Mouse (Mus musculus): ENCODE data around the gene Nrgn.

Gene Nrgn

GRCm38 (mm10) chr9:37552536-37553293, at the start of gene Nrgn:
Gene Nrgn (minus strand): TSS chr9:37552904.
- in situ Hi-C loops (cut with MboI, MseI), result no loop called here

DNA sequence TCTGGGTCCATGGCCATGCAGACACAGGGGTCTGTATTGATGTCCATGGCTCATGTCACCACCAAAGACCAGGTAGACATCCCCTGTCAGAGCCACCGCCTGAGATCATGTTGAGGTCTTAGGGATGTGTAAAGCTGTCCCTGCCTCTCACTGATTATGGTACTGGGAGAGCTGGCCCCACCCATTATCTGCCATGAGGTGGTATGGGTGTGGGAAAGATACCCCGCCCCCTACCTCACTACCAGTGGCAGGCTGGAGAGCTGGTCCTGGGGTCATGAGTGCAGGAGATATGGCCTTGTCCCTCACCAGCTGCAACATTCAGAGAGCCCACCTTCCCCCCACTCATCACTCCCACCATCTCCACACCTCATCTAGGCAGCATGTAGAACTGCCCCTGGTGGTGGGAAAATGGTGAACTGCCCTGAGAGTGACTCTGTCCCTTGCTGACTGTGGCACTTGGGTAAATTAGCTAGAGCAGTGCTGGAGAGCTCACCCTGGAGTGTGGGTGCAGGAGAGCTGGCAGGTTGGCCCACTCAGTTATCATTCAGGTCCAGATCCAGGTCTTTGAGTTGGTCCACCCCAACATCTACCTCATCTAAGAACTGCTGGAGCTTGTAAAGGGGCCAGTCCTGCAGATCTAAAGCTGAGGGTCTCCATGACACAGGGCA, 48.0 kb upstream of the Nrgn start:
- in situ Hi-C loops (cut with MboI, MseI), result no loop called here

GRCm38 (mm10) chr9:37598637-37599036, 45.9 kb upstream of the Nrgn start:
- in situ Hi-C loops (cut with MboI, MseI), result no loop called here

- in situ Hi-C loops (cut with MboI, MseI), result no loop called here
These were observed 42.9 kb upstream of the Nrgn start for GRCm38 (mm10) chr9:37595570-37595969.

DNA sequence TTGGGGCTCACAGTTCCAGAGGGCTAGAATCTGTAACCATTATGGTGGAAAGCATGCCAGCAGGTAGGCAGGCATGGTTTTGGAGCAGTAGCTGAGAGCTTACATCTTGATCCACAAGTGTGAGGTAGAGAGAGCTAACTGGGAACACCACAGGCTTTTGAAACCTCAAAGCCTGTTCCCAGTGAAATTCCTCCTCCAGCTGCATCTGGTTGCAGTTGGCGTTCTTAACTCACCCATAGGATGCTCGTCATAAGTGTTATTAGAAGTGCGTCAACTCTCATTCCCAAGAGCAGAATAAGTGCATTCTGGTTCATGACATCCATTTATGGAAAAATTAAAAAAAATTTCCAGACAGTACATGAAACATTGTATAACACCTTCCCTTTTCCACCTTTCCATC, 41.0 kb upstream of the Nrgn start:
- in situ Hi-C loops (cut with MboI, MseI), result no loop called here

DNA sequence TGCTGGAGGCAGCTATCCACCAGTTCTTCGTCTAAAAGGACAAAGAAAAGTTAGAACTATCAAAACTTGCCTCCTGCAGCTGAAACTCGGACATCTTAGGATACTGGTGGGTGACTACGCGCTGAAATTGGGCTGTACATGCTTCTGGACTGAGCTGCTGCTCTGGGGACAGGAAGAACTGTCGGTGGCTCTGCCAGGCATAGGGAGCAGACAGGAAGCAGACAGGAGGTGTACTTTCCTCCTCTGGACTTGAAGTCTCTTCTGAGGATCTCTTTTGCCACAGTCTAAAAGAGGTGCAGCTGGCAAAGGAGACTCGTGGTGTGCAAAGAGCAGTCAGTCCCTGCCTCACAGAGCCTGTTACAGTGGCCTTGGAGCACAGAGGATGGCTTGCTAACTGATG, 39.9 kb upstream of the Nrgn start:
- in situ Hi-C loops (cut with MboI, MseI), result no loop called here

GRCm38 (mm10) chr9:37592025-37592424, 39.3 kb upstream of the Nrgn start:
- in situ Hi-C loops (cut with MboI, MseI), result no loop called here

DNA sequence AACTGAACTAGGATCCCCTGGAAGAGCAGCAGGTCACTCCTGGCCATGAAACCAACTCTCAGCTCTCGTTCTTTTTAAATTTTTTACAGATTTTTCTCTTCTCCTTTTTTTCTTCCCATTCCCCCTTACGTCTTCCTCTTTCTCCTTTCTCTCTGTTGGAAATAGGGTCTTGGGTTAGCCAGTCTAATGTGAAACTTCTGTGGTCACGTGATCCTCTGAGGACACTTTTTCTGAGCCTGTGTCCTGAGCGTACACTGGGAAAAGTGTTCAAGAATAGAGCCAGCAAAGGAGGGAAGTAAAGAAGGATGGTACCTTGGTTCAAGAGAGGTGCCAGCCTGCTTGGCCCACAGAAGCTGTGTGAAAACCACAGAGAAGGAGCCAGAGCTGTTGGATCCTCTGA, 37.7 kb upstream of the Nrgn start:
- in situ Hi-C loops (cut with MboI, MseI), result no loop called here

DNA sequence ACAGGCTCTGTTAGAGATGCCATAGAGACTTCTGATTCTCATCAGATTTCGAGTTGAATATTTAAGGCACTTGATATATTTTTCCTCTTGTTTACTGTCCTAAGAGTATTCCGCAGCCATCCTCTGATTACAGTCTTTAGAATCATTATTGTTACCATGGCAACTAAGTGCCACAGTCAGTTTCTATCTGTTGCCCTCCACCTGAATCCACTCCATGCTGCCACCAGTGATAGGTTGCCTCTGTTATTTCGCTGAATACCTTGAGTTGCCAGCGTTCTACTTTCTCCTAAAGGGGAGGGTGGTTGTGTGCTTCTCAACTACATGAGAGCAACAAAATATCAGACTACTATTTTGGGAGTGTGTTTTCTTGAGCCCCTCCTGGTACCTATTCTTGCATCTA, 34.0 kb upstream of the Nrgn start:
- in situ Hi-C loops (cut with MboI, MseI), result no loop called here

DNA sequence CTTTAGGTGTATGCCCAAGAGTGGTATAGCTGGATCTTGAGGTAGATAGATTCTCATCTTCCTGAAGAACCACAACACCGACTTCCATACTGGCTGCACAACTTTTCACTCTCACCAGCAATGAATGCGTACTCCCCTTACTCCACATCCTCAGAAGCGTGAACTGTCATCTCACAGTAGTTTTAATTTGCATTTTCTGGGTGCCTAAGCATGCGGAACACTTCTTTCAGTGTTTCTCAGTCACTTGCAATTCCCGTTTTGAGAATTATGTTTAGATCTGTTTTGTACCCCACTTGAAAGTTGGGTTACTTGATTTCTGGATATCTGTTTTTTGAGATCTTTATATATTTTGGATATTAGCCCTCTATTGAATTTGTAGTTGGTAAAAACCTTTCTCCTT, 30.9 kb upstream of the Nrgn start:
- in situ Hi-C loops (cut with MboI, MseI), result no loop called here

DNA sequence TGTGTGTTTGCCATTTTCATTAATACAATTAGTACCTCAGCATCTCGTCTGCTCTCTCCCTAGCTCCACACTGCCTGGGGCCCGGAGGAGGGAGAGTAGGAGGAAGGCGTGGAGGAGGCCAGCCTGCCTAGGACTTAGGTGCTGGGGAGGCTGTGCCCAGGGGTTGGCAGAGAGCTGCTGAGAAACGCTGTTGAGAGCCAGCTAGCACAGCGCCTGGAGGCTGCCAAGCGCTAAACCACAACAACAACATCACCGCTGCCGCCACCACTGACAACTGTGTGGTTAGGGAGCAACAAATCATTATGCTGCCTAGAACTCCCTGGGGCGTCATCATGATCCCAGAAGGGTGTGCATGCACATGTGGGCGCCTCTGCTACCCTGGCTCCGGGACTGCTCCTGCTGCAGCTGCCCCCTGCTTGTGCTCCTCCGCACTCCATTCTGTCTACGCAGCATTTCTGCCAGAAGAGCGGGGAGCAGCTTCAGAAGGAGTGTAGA, 23.8 kb upstream of the Nrgn start:
- in situ Hi-C loops (cut with MboI, MseI), result no loop called here

DNA sequence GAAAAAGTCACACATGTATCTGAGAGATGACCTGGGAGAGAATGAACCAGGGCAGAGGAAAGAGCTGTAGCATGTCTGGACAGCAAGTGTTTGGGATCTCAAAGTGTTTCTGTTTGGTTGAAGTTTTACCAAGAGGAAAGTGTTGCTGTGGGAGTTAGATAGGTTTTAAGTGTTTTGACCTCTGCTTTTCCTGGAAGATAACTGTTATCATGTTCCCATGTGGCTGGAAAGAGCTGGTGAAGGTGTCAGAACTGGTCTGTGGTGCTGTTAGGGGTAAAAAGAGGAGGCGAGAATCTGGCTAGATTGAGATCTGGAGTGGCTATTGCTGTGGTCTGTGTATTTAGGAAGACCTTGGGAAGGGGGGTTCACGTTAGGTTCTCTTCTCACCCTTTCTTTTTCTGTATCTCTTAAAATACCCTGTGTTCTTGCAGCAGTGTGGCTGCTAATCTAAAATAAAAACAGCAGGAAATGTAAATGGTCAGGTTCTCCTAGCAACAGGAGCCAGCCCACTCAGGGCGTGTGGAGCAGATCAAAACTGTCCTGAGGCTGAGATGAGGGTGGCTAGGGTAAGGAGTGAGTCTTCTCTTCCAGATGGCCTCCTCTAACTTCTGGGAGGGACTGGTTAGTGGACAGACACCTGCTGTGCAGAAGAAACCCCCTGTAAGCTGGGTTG, 19.6 kb upstream of the Nrgn start:
- in situ Hi-C loops (cut with MboI, MseI), result no loop called here

GRCm38 (mm10) chr9:37569231-37569835, 16.6 kb upstream of the Nrgn start:
- in situ Hi-C loops (cut with MboI, MseI), result no loop called here

DNA sequence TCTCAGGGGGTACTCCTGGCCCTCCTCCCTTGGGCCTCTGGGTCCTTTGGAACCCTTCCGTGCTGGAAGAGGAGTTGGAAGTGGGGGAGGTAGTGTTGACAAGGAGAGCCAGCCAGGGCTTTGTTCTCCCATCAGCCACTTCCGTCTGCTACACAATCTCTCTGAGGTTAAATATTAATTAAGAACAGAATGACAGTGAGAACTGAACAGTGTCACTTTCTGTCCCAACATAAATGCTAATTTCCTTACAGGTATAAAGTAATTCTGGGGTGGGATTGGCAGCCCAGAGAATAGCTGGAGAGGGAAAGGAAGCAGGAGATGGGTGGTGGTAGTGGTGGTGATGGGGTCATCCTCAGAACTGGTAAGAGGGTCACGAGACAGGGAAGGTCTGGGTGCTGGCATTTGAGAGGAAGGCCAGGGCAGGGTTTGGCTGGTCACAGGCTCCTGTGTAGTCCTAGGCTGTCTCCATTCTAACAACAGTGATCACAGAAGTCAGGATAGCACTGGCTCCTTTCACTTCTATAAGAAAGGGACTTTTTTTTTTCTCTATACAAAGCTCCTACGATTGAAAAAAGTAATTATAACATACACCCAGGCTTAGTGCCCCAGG, 16.0 kb upstream of the Nrgn start:
- in situ Hi-C loops (cut with MboI, MseI), result no loop called here

- in situ Hi-C loops (cut with MboI, MseI), result no loop called here
These were observed 15.3 kb upstream of the Nrgn start for GRCm38 (mm10) chr9:37567892-37568604.

DNA sequence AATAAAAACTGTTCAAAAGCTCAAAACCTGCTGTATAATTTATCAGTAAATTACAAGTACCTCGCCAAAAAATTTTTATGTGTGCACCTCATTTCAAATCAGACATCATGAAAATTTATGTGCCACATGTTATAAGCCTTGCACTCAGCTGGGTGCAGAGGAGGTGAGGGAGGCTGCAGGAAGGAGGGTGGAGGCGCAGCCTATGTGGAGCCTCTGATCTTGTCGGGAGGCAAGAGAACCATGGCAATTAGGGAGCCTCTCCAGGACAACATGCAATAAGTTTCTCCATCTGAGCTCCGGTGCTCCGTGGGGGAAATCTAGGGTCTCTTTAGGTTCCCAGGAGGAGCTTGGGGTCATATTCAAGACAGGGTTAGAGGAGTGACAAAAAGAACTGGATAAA, 14.8 kb upstream of the Nrgn start:
- in situ Hi-C loops (cut with MboI, MseI), result no loop called here

DNA sequence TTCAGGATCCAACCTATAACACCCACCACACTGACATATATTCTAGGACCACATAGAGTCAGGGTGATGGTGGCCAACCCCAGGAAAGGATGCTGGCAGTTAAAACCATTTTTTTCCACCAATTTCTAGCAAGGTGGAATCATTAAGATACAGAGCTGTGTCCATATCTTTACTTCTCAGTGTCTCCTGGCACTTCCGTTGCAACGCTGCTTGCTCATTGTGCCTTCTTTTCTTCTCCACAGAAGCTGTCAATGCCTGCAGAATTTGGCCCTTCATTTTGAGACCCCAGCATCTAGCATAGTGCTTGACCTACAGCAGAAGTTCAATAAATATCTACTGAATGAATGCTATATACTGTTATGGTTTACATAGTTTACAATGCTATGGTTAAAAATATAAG, 14.3 kb upstream of the Nrgn start:
- in situ Hi-C loops (cut with MboI, MseI), result no loop called here

- in situ Hi-C loops (cut with MboI, MseI), result no loop called here
These were observed 11.1 kb upstream of the Nrgn start for GRCm38 (mm10) chr9:37563805-37564204.

GRCm38 (mm10) chr9:37560617-37561016, 7.9 kb upstream of the Nrgn start:
- in situ Hi-C loops (cut with MboI, MseI), result no loop called here

DNA sequence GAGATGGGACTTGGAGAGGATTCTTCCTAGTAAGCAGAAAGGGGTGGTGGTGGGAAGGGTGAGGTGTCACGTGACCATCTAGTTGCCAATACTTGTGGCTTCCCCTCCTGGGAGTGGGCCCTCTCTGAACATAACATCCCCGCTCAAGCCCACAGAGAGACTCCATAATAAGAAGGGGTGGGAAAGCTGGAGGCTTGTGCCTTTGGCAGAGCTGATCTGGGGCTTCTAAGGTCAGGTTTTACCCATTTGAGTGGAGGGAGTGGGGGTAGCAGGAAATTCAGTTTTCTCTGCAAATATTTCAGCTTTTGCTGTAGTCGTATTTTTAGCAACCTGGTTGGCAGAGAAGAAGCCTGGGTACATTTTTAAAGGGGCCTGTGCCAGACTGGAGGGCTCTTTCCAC, 3.7 kb upstream of the Nrgn start:
- in situ Hi-C loops (cut with MboI, MseI), result no loop called here
